Mouse (Mus musculus) midbrain, embryonic 12.5 days (tissue): ENCODE data around the gene Olfr1123. TPM values are rescaled to one million over a fixed set of nuclear protein-coding genes. Genes with fewer than 3 reads are reported as not detected.

ENCODE experiments used
- polyA plus RNA-seq: library from polyadenylated mRNA; unstranded; fragments of >200 nt; fragmentation: Nextera tagmentation; extraction: Ambion mirVana; gene quantifications from 2 replicates; pipeline ENCODE4 v1.2.1, GENCODE M21; 2016

Olfr1123 gene
- polyA plus RNA-seq, 1 experiment from 2014 or later = not detected

Other genes starting within 250 kb of the Olfr1123 start
- not detected in 2 replicates for gene Olfr1112, start 228.8 kb upstream of the Olfr1123 start, polyA plus RNA-seq
- gene Olfr1113, start 207.7 kb upstream of the Olfr1123 start, polyA plus RNA-seq = not detected in 2 replicates
- gene Olfr1115, start 168.6 kb upstream of the Olfr1123 start, polyA plus RNA-seq = not detected in 2 replicates
- not detected in 2 replicates for gene Olfr1116, start 149.1 kb upstream of the Olfr1123 start, polyA plus RNA-seq
- not detected in 2 replicates for gene Olfr1118, start 109.1 kb upstream of the Olfr1123 start, polyA plus RNA-seq
- not detected in 2 replicates for gene Olfr1120, start 61.8 kb upstream of the Olfr1123 start, polyA plus RNA-seq
- gene Olfr1121, start 46.7 kb upstream of the Olfr1123 start, polyA plus RNA-seq = not detected in 2 replicates
- not detected in 2 replicates for gene Olfr1122, start 30.8 kb upstream of the Olfr1123 start, polyA plus RNA-seq
- 0.09 and 0.16 TPM in 2 replicates for gene Olfr1124, start 13.6 kb downstream of the Olfr1123 start, polyA plus RNA-seq
- not detected in 2 replicates for gene Olfr1126, start 37.3 kb downstream of the Olfr1123 start, polyA plus RNA-seq
- gene Pramel7, start 80.5 kb downstream of the Olfr1123 start, polyA plus RNA-seq = not detected in 2 replicates
- not detected in 2 replicates for gene Pramel6, start 89.9 kb downstream of the Olfr1123 start, polyA plus RNA-seq
- gene Olfr153, start 115.2 kb downstream of the Olfr1123 start, polyA plus RNA-seq = not detected in 2 replicates
- gene Olfr1128, start 128.9 kb downstream of the Olfr1123 start, polyA plus RNA-seq = not detected in 2 replicates
- not detected in 2 replicates for gene Olfr1129, start 157.3 kb downstream of the Olfr1123 start, polyA plus RNA-seq
- not detected in 2 replicates for gene Olfr1130, start 189.6 kb downstream of the Olfr1123 start, polyA plus RNA-seq
- gene Olfr1131, start 210.5 kb downstream of the Olfr1123 start, polyA plus RNA-seq = not detected in 2 replicates
- not detected in 2 replicates for gene Olfr1132, start 220.9 kb downstream of the Olfr1123 start, polyA plus RNA-seq
- gene Olfr1133, start 230.7 kb downstream of the Olfr1123 start, polyA plus RNA-seq = not detected in 2 replicates
- gene Olfr1134, start 241.8 kb downstream of the Olfr1123 start, polyA plus RNA-seq = not detected in 2 replicates